Mouse (Mus musculus): Measurements from ENCODE around the gene Cyp1a1. TPM values are rescaled to one million over a fixed set of nuclear protein-coding genes. Genes with fewer than 3 reads are reported as not detected.

The Cyp1a1 gene
- polyA plus RNA-seq (2014; fragmentation: Nextera tagmentation; extraction: Ambion mirVana): 0.08 and 0.11 TPM in 2 replicates

DNA sequence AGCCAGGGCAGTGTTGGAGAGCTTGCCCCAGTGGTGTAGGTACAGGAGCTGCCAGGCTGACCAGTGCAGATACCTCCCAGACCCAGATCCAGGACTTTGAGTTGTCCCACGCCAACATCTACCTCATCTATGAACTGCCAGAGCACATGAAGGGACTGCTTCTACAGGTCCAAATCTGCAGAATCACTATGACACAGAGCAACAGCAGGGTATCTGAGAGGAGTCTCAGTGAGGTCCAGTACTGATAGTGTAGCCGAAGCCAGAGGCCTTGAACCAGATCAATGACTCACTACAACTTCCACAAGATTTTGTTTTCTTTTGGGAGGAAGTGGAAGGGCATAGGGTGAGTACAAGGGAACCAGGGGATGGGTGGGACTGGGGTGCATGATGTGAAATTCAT, at the start of gene Cyp1a1:
Gene Cyp1a1 (plus strand): TSS at position 178 of the 400 bp plus-strand sequence.
- Histone ChIP-seq H3K27me3 (ENCODE audit: control insufficient read depth, insufficient read depth, low read length) (no peaks in the 10 kb centered on the region), H3K27ac (ENCODE audit: low read depth, low read length) (no peak within 1 kb of the TSS), H3K4me1 (ENCODE audit: control insufficient read depth, insufficient read depth, low read length) (no peaks in the 10 kb centered on the region), H3K9ac (ENCODE audit: low read depth, low read length) (no peak within 1 kb of the TSS), H3K4me3 (ENCODE audit: low read length) (no peak within 1 kb of the TSS), H3K9me3 (ENCODE audit: control insufficient read depth, low read length) (no peaks in the 10 kb centered on the region), H3K4me2 (replicated peaks; ENCODE audit: low read depth, low read length) (no peak within 1 kb of the TSS), H3K36me3 (ENCODE audit: control insufficient read depth, insufficient read depth, low read length) (no peaks in the 10 kb centered on the region)
- 94% methylated on average over 2 of the region's 2 CpGs for WGBS
- ATAC-seq (ENCODE audit: low FRiP score, low TSS enrichment): no peak

DNA sequence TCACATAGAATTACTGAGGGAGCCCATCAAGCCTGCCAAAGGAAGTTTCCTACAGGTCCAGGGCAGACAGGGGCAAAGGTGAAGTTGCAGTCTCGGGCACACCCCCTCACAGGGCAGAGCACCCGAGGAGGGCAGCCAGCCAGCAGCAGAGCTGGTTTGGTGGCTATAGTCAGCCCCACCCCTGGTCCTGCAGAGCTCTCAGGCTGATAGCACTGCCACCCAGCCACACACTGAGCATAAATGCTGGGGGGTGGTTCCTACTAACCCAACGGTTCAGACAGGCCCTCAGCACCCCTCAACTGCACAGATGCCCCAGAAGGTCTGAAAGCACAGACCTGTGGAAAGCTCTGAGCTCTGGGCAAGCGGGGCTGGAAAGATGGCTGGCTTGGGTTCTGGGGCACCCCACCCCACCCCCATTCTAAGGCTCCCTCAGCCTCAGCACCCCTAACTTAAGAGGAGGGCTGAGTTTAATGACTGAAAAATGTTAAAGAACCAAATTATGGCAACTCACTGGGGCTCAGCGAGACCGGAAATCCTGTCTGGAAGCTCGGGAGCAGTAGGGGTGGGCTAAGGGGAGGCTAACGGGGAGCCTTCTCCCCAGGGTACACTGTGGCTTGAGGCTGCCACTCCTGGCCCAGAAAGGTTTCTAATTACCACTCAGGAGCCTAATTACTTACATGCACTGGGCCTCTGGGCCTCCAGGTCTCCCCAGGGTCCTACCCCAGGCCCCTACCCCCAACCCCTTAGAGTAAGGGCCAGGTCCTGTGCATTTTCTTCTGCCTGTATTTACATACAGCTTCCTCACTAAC, 48.9 kb upstream of the Cyp1a1 start:
- Histone ChIP-seq H3K4me2 (replicated peaks; ENCODE audit: low read depth, low read length) (peak overlapping the region; percentile 24; the same call in 1 of the 2 replicates), H3K4me1 (ENCODE audit: control insufficient read depth, insufficient read depth, low read length) (peaks cover 65% of the 10 kb centered on the region), H3K9me3 (ENCODE audit: control insufficient read depth, low read length) (no peaks in the 10 kb centered on the region), H3K4me3 (ENCODE audit: low read length) (no peak overlapping the region), H3K27ac (ENCODE audit: low read depth, low read length) (peak overlapping the region; percentile 76; the same call in 1 of the 2 replicates), H3K36me3 (ENCODE audit: control insufficient read depth, insufficient read depth, low read length) (peaks cover 12% of the 10 kb centered on the region), H3K9ac (ENCODE audit: low read depth, low read length) (peak overlapping the region; percentile 28; the same call in 1 of the 2 replicates), H3K27me3 (ENCODE audit: control insufficient read depth, insufficient read depth, low read length) (no peaks in the 10 kb centered on the region)
- 14% methylated on average over 8 of the region's 8 CpGs for WGBS
- no peak; the same call in 1 of the 2 replicates for ATAC-seq (ENCODE audit: low FRiP score, low TSS enrichment)

DNA sequence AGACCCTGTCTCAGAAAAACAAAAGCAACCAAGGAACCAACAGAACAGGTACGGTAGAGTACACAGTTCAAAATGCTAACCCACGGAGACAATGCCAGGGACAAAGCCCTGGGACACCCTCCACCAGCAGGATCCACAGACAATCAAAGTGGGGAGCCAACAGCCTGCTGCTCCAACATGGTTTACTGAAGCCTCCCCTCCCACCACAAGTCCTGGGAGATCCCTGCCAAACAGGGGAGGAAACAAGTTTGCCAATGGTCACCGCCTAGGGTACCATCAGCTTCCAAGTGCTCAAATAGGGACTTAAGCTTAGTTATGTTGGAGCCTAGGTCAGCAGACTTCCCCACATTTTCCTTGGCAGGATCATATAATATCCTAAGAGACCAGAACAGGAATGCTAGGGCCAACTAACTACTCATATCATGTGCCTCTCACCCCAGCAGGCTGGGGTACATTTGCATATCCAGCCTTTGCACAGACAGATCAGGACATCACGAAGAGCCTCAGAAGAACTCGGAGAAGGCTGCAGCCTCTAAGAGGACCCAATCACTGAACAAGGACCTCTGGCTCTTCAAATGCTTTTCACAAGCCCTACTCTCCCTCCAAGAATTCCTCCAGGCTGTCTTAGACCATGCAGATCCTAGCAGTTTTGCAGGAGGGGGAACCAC, 47.9 kb upstream of the Cyp1a1 start:
- H3K4me2 ChIP-seq (replicated peaks; ENCODE audit: low read depth, low read length): peak overlapping the region; percentile 29; the same call in 1 of the 2 replicates
- no peaks in the 10 kb centered on the region for H3K27me3 ChIP-seq (ENCODE audit: control insufficient read depth, insufficient read depth, low read length)
- no peak for ATAC-seq (ENCODE audit: low FRiP score, low TSS enrichment)
- peaks cover 71% of the 10 kb centered on the region for H3K4me1 ChIP-seq (ENCODE audit: control insufficient read depth, insufficient read depth, low read length)
- WGBS: 74% methylated on average over 5 of the region's 5 CpGs
- H3K9me3 ChIP-seq (ENCODE audit: control insufficient read depth, low read length): no peaks in the 10 kb centered on the region
- H3K4me3 ChIP-seq (ENCODE audit: low read length): peak overlapping the region; percentile 2; the same call in 1 of the 2 replicates
- H3K9ac ChIP-seq (ENCODE audit: low read depth, low read length): peak overlapping the region; percentile 28; the same call in 1 of the 2 replicates
- H3K36me3 ChIP-seq (ENCODE audit: control insufficient read depth, insufficient read depth, low read length): peaks cover 12% of the 10 kb centered on the region
- H3K27ac ChIP-seq (ENCODE audit: low read depth, low read length): peak overlapping the region; percentile 66; the same call in 1 of the 2 replicates

DNA sequence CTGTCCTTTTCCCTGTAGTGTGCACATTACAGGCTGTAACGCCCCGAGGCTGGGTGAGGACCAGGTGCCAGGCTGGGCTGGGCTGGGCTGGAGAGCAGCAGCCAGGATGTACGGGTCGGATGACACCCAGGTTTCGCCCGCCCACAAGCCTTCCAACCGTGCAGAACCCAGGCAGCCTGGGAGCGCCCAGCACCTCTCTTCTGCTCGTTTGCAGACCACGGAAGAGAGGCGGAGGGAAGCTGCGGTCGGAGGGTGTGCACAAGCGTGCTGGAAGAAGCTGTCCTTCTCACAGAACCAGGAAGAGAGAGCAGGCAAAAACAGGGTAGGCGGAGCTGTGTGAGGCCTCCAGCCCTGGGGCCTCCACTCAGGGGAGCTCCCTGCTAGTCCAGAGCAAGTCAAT, 47.3 kb upstream of the Cyp1a1 start:
- ATAC-seq (ENCODE audit: low FRiP score, low TSS enrichment): peak; percentile 44
- peak overlapping the region; percentile 2; the same call in 1 of the 2 replicates for H3K4me3 ChIP-seq (ENCODE audit: low read length)

DNA sequence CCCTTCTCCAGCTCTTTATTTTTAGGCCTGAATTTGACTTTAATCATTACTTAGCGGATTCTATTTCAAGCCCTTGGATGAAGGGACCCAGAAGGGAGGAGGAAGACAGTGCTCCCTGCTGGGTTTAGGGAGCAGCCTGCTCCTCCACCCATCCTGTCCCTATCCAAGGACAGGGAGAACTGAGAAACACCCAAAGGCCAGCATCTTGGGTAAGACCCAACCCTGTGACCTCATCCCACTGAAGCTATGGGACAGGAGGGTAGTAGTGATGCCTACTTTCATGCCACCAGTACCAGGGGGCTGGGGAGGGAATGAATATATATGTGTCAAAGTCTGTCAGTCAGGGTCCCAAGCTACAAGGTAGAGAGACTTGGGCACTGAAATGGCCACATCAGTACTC, 46.7 kb upstream of the Cyp1a1 start:
- Histone ChIP-seq H3K4me3 (ENCODE audit: low read length) (no peak overlapping the region), H3K4me2 (replicated peaks; ENCODE audit: low read depth, low read length) (peak overlapping the region; percentile 29), H3K9me3 (ENCODE audit: control insufficient read depth, low read length) (no peaks in the 10 kb centered on the region), H3K27ac (ENCODE audit: low read depth, low read length) (peak overlapping the region; percentile 66; the same call in 1 of the 2 replicates), H3K4me1 (ENCODE audit: control insufficient read depth, insufficient read depth, low read length) (peaks cover 71% of the 10 kb centered on the region), H3K9ac (ENCODE audit: low read depth, low read length) (no peak overlapping the region; the same call in 1 of the 2 replicates), H3K27me3 (ENCODE audit: control insufficient read depth, insufficient read depth, low read length) (no peaks in the 10 kb centered on the region), H3K36me3 (ENCODE audit: control insufficient read depth, insufficient read depth, low read length) (peaks cover 12% of the 10 kb centered on the region)
- no peak for ATAC-seq (ENCODE audit: low FRiP score, low TSS enrichment)
- WGBS: 85% methylated on average over 1 of the region's 1 CpGs

More for the DNA sequence above, 47.3 kb upstream of the Cyp1a1 start:
- Histone ChIP-seq H3K27ac (ENCODE audit: low read depth, low read length) (peak overlapping the region; percentile 66; the same call in 1 of the 2 replicates), H3K9ac (ENCODE audit: low read depth, low read length) (peak overlapping the region; percentile 31; the same call in 1 of the 2 replicates), H3K4me1 (ENCODE audit: control insufficient read depth, insufficient read depth, low read length) (peaks cover 71% of the 10 kb centered on the region), H3K36me3 (ENCODE audit: control insufficient read depth, insufficient read depth, low read length) (peaks cover 12% of the 10 kb centered on the region), H3K9me3 (ENCODE audit: control insufficient read depth, low read length) (no peaks in the 10 kb centered on the region), H3K4me2 (replicated peaks; ENCODE audit: low read depth, low read length) (peak overlapping the region; percentile 29), H3K27me3 (ENCODE audit: control insufficient read depth, insufficient read depth, low read length) (no peaks in the 10 kb centered on the region)
- 7% methylated on average over 15 of the region's 15 CpGs for WGBS

DNA sequence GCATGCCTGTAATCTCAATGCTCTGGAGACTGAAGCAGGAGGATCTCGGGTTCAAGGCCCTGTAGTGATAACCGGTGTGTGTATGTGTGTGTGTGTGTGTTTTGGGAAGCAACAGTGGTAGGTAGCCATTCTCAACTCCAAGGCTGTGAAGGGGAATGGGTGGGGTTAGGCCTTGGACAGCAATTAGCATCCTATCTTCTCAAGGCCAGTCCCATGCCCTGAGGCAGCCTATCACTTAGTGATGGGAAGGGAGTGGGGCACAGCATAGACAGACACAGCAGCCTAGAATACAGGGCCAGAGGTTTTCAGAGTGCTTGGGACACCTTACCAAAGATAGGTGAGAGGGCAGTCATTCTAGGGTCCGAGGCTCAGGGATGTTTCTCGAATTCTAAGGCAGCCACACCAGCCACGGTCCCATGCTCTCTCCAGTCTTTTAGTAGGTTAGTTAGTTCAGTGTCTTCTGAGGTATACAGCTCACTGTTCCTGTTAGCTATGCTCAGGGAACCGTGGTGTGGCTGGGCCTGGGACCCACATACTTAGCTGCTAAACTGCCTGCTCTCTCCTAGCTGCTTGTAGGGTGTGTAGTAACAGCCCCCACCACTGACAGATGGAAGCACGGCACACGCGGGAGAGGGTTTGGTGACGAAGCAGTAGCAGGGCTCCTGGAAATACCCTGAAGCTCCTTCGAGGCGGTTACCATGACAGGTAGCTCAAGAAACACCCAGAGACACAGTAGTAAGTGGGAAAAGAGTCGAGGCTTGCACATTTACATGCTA, 45.8 kb upstream of the Cyp1a1 start:
- H3K4me2 ChIP-seq (replicated peaks; ENCODE audit: low read depth, low read length): no peak overlapping the region
- H3K4me3 ChIP-seq (ENCODE audit: low read length): no peak overlapping the region
- H3K9ac ChIP-seq (ENCODE audit: low read depth, low read length): 0 out of 2 replicates have a peak overlapping the region, but pooled peaks have one; percentile 12
- ATAC-seq (ENCODE audit: low FRiP score, low TSS enrichment): no peak
- 86% methylated on average over 13 of the region's 13 CpGs for WGBS
- peaks cover 71% of the 10 kb centered on the region for H3K4me1 ChIP-seq (ENCODE audit: control insufficient read depth, insufficient read depth, low read length)
- no peaks in the 10 kb centered on the region for H3K9me3 ChIP-seq (ENCODE audit: control insufficient read depth, low read length)
- peaks cover 12% of the 10 kb centered on the region for H3K36me3 ChIP-seq (ENCODE audit: control insufficient read depth, insufficient read depth, low read length)
- no peak overlapping the region for H3K27ac ChIP-seq (ENCODE audit: low read depth, low read length)
- H3K27me3 ChIP-seq (ENCODE audit: control insufficient read depth, insufficient read depth, low read length): no peaks in the 10 kb centered on the region

DNA sequence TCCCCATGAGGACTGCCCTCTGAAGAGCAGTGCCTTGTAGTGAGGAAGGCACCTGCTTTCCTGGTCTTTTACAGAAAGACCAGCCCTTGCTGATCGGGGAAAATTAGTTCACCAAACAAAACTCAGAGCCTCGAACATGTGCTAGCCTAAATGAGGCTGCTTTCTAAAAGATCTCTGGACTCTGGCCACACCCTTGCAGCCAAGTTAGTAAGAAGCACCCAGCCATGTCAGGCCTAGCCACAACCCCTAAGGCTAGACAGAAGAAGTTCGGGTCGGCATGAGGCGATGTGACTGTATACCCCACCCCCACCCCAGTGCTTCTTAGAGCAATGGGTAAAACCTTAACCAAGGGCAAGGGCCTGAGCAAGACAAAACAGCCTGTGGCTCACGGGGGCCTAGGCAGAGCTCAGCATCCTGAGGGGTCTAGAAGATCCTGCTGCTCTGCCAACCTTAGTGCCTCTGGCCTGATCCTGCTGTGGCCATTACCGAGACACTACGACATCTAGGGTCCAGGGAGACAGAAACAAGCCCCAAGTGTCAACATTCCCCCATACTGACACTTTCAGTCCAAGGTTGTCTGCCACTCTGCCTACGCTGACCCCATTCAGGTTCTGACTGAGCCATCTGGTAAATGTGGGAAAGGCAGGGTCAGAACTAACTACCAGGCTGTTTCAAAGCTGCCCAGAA, 44.4 kb upstream of the Cyp1a1 start:
- peak overlapping the region; percentile 88 for H3K4me2 ChIP-seq (replicated peaks; ENCODE audit: low read depth, low read length)
- H3K9ac ChIP-seq (ENCODE audit: low read depth, low read length): peak overlapping the region; percentile 94; the same call in 1 of the 2 replicates
- peak overlapping the region; percentile 75 for H3K4me3 ChIP-seq (ENCODE audit: low read length)
- no peaks in the 10 kb centered on the region for H3K9me3 ChIP-seq (ENCODE audit: control insufficient read depth, low read length)
- H3K4me1 ChIP-seq (ENCODE audit: control insufficient read depth, insufficient read depth, low read length): peaks cover 58% of the 10 kb centered on the region
- peak overlapping the region; percentile 47; the same call in 1 of the 2 replicates for H3K27ac ChIP-seq (ENCODE audit: low read depth, low read length)
- WGBS: 61% methylated on average over 9 of the region's 9 CpGs
- ATAC-seq (ENCODE audit: low FRiP score, low TSS enrichment): no peak
- peaks cover 12% of the 10 kb centered on the region for H3K36me3 ChIP-seq (ENCODE audit: control insufficient read depth, insufficient read depth, low read length)
- no peaks in the 10 kb centered on the region for H3K27me3 ChIP-seq (ENCODE audit: control insufficient read depth, insufficient read depth, low read length)

DNA sequence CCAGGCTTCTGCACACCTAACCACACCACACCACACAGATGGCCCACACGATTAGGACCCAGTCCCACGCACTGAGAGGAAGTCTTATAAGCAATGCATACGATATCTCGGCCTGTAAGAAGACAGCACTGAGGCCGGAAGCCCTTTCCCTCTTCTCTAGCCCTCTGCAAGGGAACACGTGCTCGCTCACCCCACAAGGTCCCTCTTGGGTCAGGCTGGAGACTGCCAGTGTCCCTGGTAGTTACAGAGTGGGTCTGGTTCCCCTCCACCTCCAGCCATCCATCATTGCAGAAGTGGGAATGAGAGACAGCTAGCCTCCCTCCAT, 43.9 kb upstream of the Cyp1a1 start:
- Histone ChIP-seq H3K36me3 (ENCODE audit: control insufficient read depth, insufficient read depth, low read length) (peaks cover 12% of the 10 kb centered on the region), H3K27me3 (ENCODE audit: control insufficient read depth, insufficient read depth, low read length) (no peaks in the 10 kb centered on the region), H3K9ac (ENCODE audit: low read depth, low read length) (peak overlapping the region; percentile 94; the same call in 1 of the 2 replicates), H3K4me1 (ENCODE audit: control insufficient read depth, insufficient read depth, low read length) (peaks cover 53% of the 10 kb centered on the region), H3K4me3 (ENCODE audit: low read length) (peak overlapping the region; percentile 75), H3K27ac (ENCODE audit: low read depth, low read length) (peak overlapping the region; percentile 47; the same call in 1 of the 2 replicates), H3K9me3 (ENCODE audit: control insufficient read depth, low read length) (no peaks in the 10 kb centered on the region), H3K4me2 (replicated peaks; ENCODE audit: low read depth, low read length) (peak overlapping the region; percentile 88)
- no peak for ATAC-seq (ENCODE audit: low FRiP score, low TSS enrichment)
- 25% methylated on average over 7 of the region's 7 CpGs for WGBS

Measured in kidney, embryonic 14.5 days (tissue).